Mouse (Mus musculus): ENCODE results near the gene Chaf1a. TPM values are rescaled to one million over a fixed set of nuclear protein-coding genes. Genes with fewer than 3 reads are reported as not detected.

Chaf1a gene
- 3.1 to 4.3 TPM (median 3.7 TPM) in 4 replicates for total RNA-seq (2023; ENCODE audit: inconsistent age)

GRCm38 (mm10) chr17:56040030-56040856, at the start of gene Chaf1a:
Gene Chaf1a, plus strand, starts transcription at chr17:56040439.

GRCm38 (mm10) chr17:56005415-56006061, 34.7 kb upstream of the Chaf1a start, which contains the start of the genes Stap2 and Mpnd:
Gene Stap2, minus strand, starts transcription at chr17:56005584.
Gene Mpnd, plus strand, starts transcription at chr17:56005711.

GRCm38 (mm10) chr17:56036176-56036900, 3.9 kb upstream of the Chaf1a start, which contains the start of gene Sh3gl1:
Gene Sh3gl1, minus strand, starts transcription at chr17:56036635.

GRCm38 (mm10) chr17:56074827-56075208, 34.6 kb downstream of the Chaf1a start, which contains the start of gene Ubxn6:
Gene Ubxn6, minus strand, starts transcription at chr17:56075028.

GRCm38 (mm10) chr17:56078880-56079795, 38.9 kb downstream of the Chaf1a start, which contains the start of gene Hdgfl2:
Gene Hdgfl2, plus strand, starts transcription at chr17:56079634.

GRCm38 (mm10) chr17:56109219-56110051, 69.2 kb downstream of the Chaf1a start, which contains the start of gene Plin4:
Gene Plin4, minus strand, starts transcription at chr17:56109803.

GRCm38 (mm10) chr17:56117251-56117710, 77.0 kb downstream of the Chaf1a start, which contains the start of gene Plin5:
Gene Plin5, minus strand, starts transcription at chr17:56117596.

GRCm38 (mm10) chr17:56121826-56122225, 81.6 kb downstream of the Chaf1a start, which contains the start of gene Lrg1:
Gene Lrg1, minus strand, starts transcription at chr17:56122001.

Other genes with a start within 250 kb of the Chaf1a start
- 10.3 to 12.7 TPM (median 11.5 TPM) in 4 replicates for gene Zfp119a, start 161.5 kb upstream of the Chaf1a start, total RNA-seq (2023; ENCODE audit: inconsistent age)
- gene Zfp959, start 148.3 kb upstream of the Chaf1a start, total RNA-seq (2023; ENCODE audit: inconsistent age): 18.4 to 20.2 TPM (median 19.7 TPM) in 4 replicates
- 4.9 to 7.1 TPM (median 6.0 TPM) in 4 replicates for gene Zfp119b, start 90.9 kb upstream of the Chaf1a start, total RNA-seq (2023; ENCODE audit: inconsistent age)
- 12.9 to 16.7 TPM (median 15.2 TPM) in 4 replicates for gene Ebi3, start 87.8 kb upstream of the Chaf1a start, total RNA-seq (2023; ENCODE audit: inconsistent age)
- gene Yju2, start 81.3 kb upstream of the Chaf1a start, total RNA-seq (2023; ENCODE audit: inconsistent age): 39.6 to 52.9 TPM (median 46.2 TPM) in 4 replicates
- gene Shd, start 70.0 kb upstream of the Chaf1a start, total RNA-seq (2023; ENCODE audit: inconsistent age): 0.74 to 2.0 TPM (median 1.6 TPM) in 4 replicates
- gene Fsd1, start 53.9 kb upstream of the Chaf1a start, total RNA-seq (2023; ENCODE audit: inconsistent age): not detected in 4 replicates
- gene Stap2, start 34.9 kb upstream of the Chaf1a start, total RNA-seq (2023; ENCODE audit: inconsistent age): 0.42 to 0.81 TPM (median 0.61 TPM) in 3 of 4 replicates, not detected in the other
- 56.8 to 63.5 TPM (median 62.7 TPM) in 4 replicates for gene Mpnd, start 34.7 kb upstream of the Chaf1a start, total RNA-seq (2023; ENCODE audit: inconsistent age)
- gene Sh3gl1, start 3.8 kb upstream of the Chaf1a start, total RNA-seq (2023; ENCODE audit: inconsistent age): 86.0 to 87.5 TPM (median 87.0 TPM) in 4 replicates
- gene Ubxn6, start 34.6 kb downstream of the Chaf1a start, total RNA-seq (2023; ENCODE audit: inconsistent age): 69.0 to 71.9 TPM (median 71.0 TPM) in 4 replicates
- gene Hdgfl2, start 39.2 kb downstream of the Chaf1a start, total RNA-seq (2023; ENCODE audit: inconsistent age): 102 to 112 TPM (median 107 TPM) in 4 replicates
- gene Plin4, start 69.4 kb downstream of the Chaf1a start, total RNA-seq (2023; ENCODE audit: inconsistent age): not detected in 4 replicates
- gene Plin5, start 77.2 kb downstream of the Chaf1a start, total RNA-seq (2023; ENCODE audit: inconsistent age): not detected in 4 replicates
- gene Lrg1, start 81.6 kb downstream of the Chaf1a start, total RNA-seq (2023; ENCODE audit: inconsistent age): not detected in 4 replicates
- 0.42 to 1.1 TPM (median 0.92 TPM) in 4 replicates for gene Sema6b, start 99.9 kb downstream of the Chaf1a start, total RNA-seq (2023; ENCODE audit: inconsistent age)
- 0.19 to 0.51 TPM (median 0.41 TPM) in 4 replicates for gene Tnfaip8l1, start 122.0 kb downstream of the Chaf1a start, total RNA-seq (2023; ENCODE audit: inconsistent age)
- gene Mydgf, start 143.5 kb downstream of the Chaf1a start, total RNA-seq (2023; ENCODE audit: inconsistent age): 50.0 to 56.0 TPM (median 53.0 TPM) in 4 replicates
- gene Dpp9, start 178.5 kb downstream of the Chaf1a start, total RNA-seq (2023; ENCODE audit: inconsistent age): 52.3 to 59.2 TPM (median 53.1 TPM) in 4 replicates
- 27.2 to 30.4 TPM (median 28.6 TPM) in 4 replicates for gene Fem1a, start 216.4 kb downstream of the Chaf1a start, total RNA-seq (2023; ENCODE audit: inconsistent age)
- 22.7 to 27.2 TPM (median 25.2 TPM) in 4 replicates for gene Ticam1, start 236.3 kb downstream of the Chaf1a start, total RNA-seq (2023; ENCODE audit: inconsistent age)

All from B cell, adult (primary cell).